Mouse (Mus musculus) cerebellum, adult 2 months (tissue): ENCODE measurements around the gene Themis3. TPM values are rescaled to one million over a fixed set of nuclear protein-coding genes. Genes with fewer than 3 reads are reported as not detected.

Source experiments
- DNase-seq, 2 experiments: peaks; one replicate each; pipeline ENCODE4 v3.0.0; 2021
- H3K27ac ChIP-seq: fragments of 200-500 bp; 2 replicates; pipeline ENCODE4 v1.5.1; 2012; ENCODE audit warnings: low read length, control low read depth, inconsistent platforms; ENCODE audit not compliant: insufficient read depth
- H3K27me3 ChIP-seq: fragments of 200-500 bp; 2 replicates; pipeline ENCODE4 v1.6.1; 2012; ENCODE audit warnings: inconsistent platforms, mild to moderate bottlenecking, low read length, moderate library complexity; ENCODE audit not compliant: control insufficient read depth, insufficient read depth
- H3K4me1 ChIP-seq: fragments of 200-500 bp; 2 replicates; pipeline ENCODE4 v1.6.1; 2011; ENCODE audit warnings: low read length; ENCODE audit not compliant: control insufficient read depth, insufficient read depth
- H3K4me3 ChIP-seq: fragments of 200-500 bp; replicated peaks from 2 replicates; pipeline ENCODE3; 2011; ENCODE audit warnings: mild to moderate bottlenecking, low read depth, low read length, control low read depth; ENCODE audit not compliant: insufficient read depth
- CTCF ChIP-seq: fragments of 200-500 bp; IDR thresholded peaks from 2 replicates; pipeline ENCODE4 v1.5.1; 2011; ENCODE audit warnings: low read depth, mild to moderate bottlenecking, control low read depth, low read length, moderate library complexity, borderline replicate concordance; ENCODE audit not compliant: insufficient read depth
- POLR2A ChIP-seq: fragments of 200-500 bp; IDR thresholded peaks from 2 replicates; pipeline ENCODE4 v1.6.1; 2011; ENCODE audit warnings: low read length, control low read depth, borderline replicate concordance; ENCODE audit not compliant: insufficient read depth
- WGBS: fragments of 180-500 bp; shearing (Covaris S2); methylation state at CpG from one replicate; pipeline ENCODE4 v1.1.7; 2018; 5-methylcytosine and 5-hydroxymethylcytosine counted together
- polyA plus RNA-seq: library from polyadenylated mRNA; depleted of rRNA; stranded (reverse); fragments of >200 nt; gene quantifications from 2 replicates; pipeline ENCODE4 v1.2.3, GENCODE M21; 2012

Themis3 gene
- polyA plus RNA-seq, 1 experiment = not detected

GRCm38 (mm10) chr17:66577507-66577906 lies 16.9 kb downstream of the Themis3 start:
- H3K4me1 ChIP-seq = no peaks in the 10 kb centered on the region
- WGBS = 49% methylated on average over 6 of the region's 6 CpGs
- TF ChIP-seq POLR2A = no peak
- no peak for TF ChIP-seq CTCF
- H3K27me3 ChIP-seq = no peaks in the 10 kb centered on the region
- H3K27ac ChIP-seq = no peak overlapping the region
- no peak for DNase-seq
- H3K4me3 ChIP-seq = no peak overlapping the region

- WGBS = 78% methylated on average over 4 of the region's 4 CpGs
- no peak for DNase-seq
- TF ChIP-seq CTCF (no peak), POLR2A (no peak)
Measured at GRCm38 (mm10) chr17:66572677-66573060, 21.8 kb downstream of the Themis3 start.

GRCm38 (mm10) chr17:66571860-66572676 lies 22.4 kb downstream of the Themis3 start:
- Histone ChIP-seq H3K4me3 (no peak overlapping the region), H3K27me3 (no peaks in the 10 kb centered on the region), H3K4me1 (no peaks in the 10 kb centered on the region), H3K27ac (no peak overlapping the region)
- no peak for DNase-seq
- 56% methylated on average over 11 of the region's 11 CpGs for WGBS
- TF ChIP-seq CTCF (no peak), POLR2A (no peak)

More at GRCm38 (mm10) chr17:66572677-66573060, 21.8 kb downstream of the Themis3 start:
- no peak overlapping the region for H3K27ac ChIP-seq
- H3K4me1 ChIP-seq = no peaks in the 10 kb centered on the region
- H3K4me3 ChIP-seq = no peak overlapping the region
- no peaks in the 10 kb centered on the region for H3K27me3 ChIP-seq

GRCm38 (mm10) chr17:66564213-66564612 lies 30.2 kb downstream of the Themis3 start:
- 52% methylated on average over 7 of the region's 7 CpGs for WGBS

GRCm38 (mm10) chr17:66563551-66563950 lies 30.9 kb downstream of the Themis3 start:
- Histone ChIP-seq H3K4me3 (no peak overlapping the region), H3K27me3 (no peaks in the 10 kb centered on the region), H3K4me1 (no peaks in the 10 kb centered on the region), H3K27ac (no peak overlapping the region)
- DNase-seq = no peak
- WGBS = 63% methylated on average over 1 of the region's 1 CpGs
- TF ChIP-seq CTCF (no peak), POLR2A (no peak)

More at GRCm38 (mm10) chr17:66564213-66564612, 30.2 kb downstream of the Themis3 start:
- no peak for DNase-seq
- H3K27me3 ChIP-seq = no peaks in the 10 kb centered on the region
- no peaks in the 10 kb centered on the region for H3K4me1 ChIP-seq
- TF ChIP-seq CTCF = no peak
- TF ChIP-seq POLR2A = no peak
- H3K27ac ChIP-seq = no peak overlapping the region
- no peak overlapping the region for H3K4me3 ChIP-seq

- no peak for DNase-seq
- Histone ChIP-seq H3K4me1 (no peaks in the 10 kb centered on the region), H3K27ac (no peak overlapping the region), H3K27me3 (no peaks in the 10 kb centered on the region), H3K4me3 (no peak overlapping the region)
- WGBS = 86% methylated on average over 2 of the region's 2 CpGs
- no peak for TF ChIP-seq CTCF
- TF ChIP-seq POLR2A = no peak
Measured at GRCm38 (mm10) chr17:66561380-66561779, 33.0 kb downstream of the Themis3 start.

- DNase-seq = no peak
- TF ChIP-seq CTCF (no peak; the same call in 1 of the 2 replicates), POLR2A (no peak)
- 90% methylated on average over 17 of the region's 17 CpGs for WGBS
- Histone ChIP-seq H3K27ac (no peak overlapping the region), H3K4me1 (no peaks in the 10 kb centered on the region), H3K27me3 (no peaks in the 10 kb centered on the region), H3K4me3 (no peak overlapping the region)
Measured at GRCm38 (mm10) chr17:66558404-66559317, 35.8 kb downstream of the Themis3 start.

GRCm38 (mm10) chr17:66552690-66553089 lies 41.7 kb downstream of the Themis3 start:
- no peak for DNase-seq

More at GRCm38 (mm10) chr17:66552690-66553089, 41.7 kb downstream of the Themis3 start:
- Histone ChIP-seq H3K27me3 (no peaks in the 10 kb centered on the region), H3K4me3 (no peak overlapping the region), H3K4me1 (no peaks in the 10 kb centered on the region), H3K27ac (no peak overlapping the region)
- no peak for TF ChIP-seq POLR2A
- TF ChIP-seq CTCF = no peak
- WGBS = 50% methylated on average over 4 of the region's 4 CpGs
